Mouse (Mus musculus) testis, adult 2 months (tissue): Measurements from ENCODE around the gene Gstm3. TPM values are rescaled to one million over a fixed set of nuclear protein-coding genes. Genes with fewer than 3 reads are reported as not detected.
"Not testable (repeated sequence)": the region's sequence is repeated elsewhere in the genome, so short reads cannot be mapped to it uniquely, and the experiment has no call there.

Source experiments
- H3K27ac ChIP-seq: fragments of 200-500 bp; 2 replicates; pipeline ENCODE4 v1.5.1; 2012; ENCODE audit warnings: low read depth, low read length; ENCODE audit not compliant: control insufficient read depth, insufficient read depth
- H3K27me3 ChIP-seq: fragments of 200-500 bp; 2 replicates; pipeline ENCODE4 v1.6.1; 2012; ENCODE audit warnings: mild to moderate bottlenecking, low read length, moderate library complexity; ENCODE audit not compliant: control insufficient read depth, insufficient read depth
- H3K36me3 ChIP-seq: fragments of 200-500 bp; 2 replicates; pipeline ENCODE4 v1.6.1; 2012; ENCODE audit warnings: mild to moderate bottlenecking, low read length; ENCODE audit not compliant: control insufficient read depth, insufficient read depth
- H3K4me1 ChIP-seq: fragments of 200-500 bp; 2 replicates; pipeline ENCODE4 v1.6.1; 2012; ENCODE audit warnings: low read length; ENCODE audit not compliant: control insufficient read depth, insufficient read depth
- H3K4me3 ChIP-seq: fragments of 200-500 bp; 2 replicates; pipeline ENCODE4 v1.5.1; 2012; ENCODE audit warnings: low read depth, mild to moderate bottlenecking, low read length, moderate library complexity, mixed read lengths; ENCODE audit not compliant: control insufficient read depth
- CTCF ChIP-seq: fragments of 200-500 bp; IDR thresholded peaks from 2 replicates; pipeline ENCODE4 v1.5.1; 2012; ENCODE audit warnings: low read depth, mild to moderate bottlenecking, inconsistent platforms, low read length, moderate library complexity; ENCODE audit not compliant: control insufficient read depth, insufficient read depth, insufficient replicate concordance
- POLR2A ChIP-seq: fragments of 200-500 bp; IDR thresholded peaks from 2 replicates; pipeline ENCODE4 v1.6.1; 2012; ENCODE audit warnings: low read depth, mild to moderate bottlenecking, inconsistent platforms, low read length, moderate library complexity; ENCODE audit not compliant: control insufficient read depth
- polyA plus RNA-seq: library from polyadenylated mRNA; depleted of rRNA; stranded (reverse); fragments of >200 nt; gene quantifications from 2 replicates; pipeline ENCODE4 v1.2.3, GENCODE M21; 2012

Gene Gstm3
- polyA plus RNA-seq, 1 experiment = 0.19 TPM

DNA sequence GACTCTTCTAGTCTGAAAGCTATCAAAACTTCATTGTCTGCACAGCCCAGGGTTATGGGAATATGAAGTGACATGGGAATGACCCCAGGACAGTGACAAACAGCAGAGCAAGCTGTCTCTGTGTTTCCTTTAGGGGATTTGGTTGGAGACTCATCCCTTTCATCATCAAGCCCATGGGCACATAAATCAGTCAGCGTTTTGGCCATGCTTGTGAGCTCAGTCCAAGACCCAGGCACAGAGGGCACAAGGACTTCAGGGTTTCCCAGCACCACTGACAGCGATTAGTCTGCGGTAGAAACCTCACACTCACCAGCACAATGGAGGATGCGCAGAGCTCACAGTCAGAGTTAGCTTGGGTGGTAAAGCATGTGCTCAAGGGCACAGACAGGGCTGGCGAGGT lies 15.2 kb downstream of the Gstm3 start:
- H3K27ac ChIP-seq = peak overlapping the region; percentile 9; the same call in 1 of the 2 replicates
- TF ChIP-seq CTCF = no peak
- no peak for TF ChIP-seq POLR2A
- no peak overlapping the region for H3K4me3 ChIP-seq
- no peaks in the 10 kb centered on the region for H3K27me3 ChIP-seq
- no peaks in the 10 kb centered on the region for H3K36me3 ChIP-seq
- H3K4me1 ChIP-seq = no peaks in the 10 kb centered on the region; the same call in 1 of the 2 replicates

DNA sequence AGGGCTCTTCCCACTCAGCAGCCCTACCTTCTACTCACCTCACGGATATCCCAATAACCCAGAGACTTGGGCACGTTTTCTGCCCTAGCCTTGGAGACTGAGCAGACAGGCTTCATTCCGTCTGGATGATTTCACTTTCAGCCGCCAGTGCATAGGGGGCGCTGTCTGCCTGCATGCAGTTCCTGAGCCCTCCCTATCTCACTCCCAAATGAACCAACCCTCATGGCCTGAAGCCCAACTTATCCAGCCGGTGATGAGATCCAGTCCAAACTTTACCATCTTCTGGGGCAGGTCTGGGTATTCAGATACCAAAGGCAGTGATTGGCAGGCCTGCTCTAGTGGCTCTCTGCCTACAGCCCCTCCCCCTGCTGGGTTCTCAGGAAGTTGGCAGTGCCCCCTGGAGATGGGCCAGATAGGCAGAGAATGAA lies 15.7 kb downstream of the Gstm3 start:
- TF ChIP-seq CTCF = peak; percentile 79; the same call in 1 of the 2 replicates
- TF ChIP-seq POLR2A = no peak
- Histone ChIP-seq H3K27ac (peak overlapping the region; percentile 55; the same call in 1 of the 2 replicates), H3K4me1 (no peaks in the 10 kb centered on the region; the same call in 1 of the 2 replicates), H3K27me3 (no peaks in the 10 kb centered on the region), H3K4me3 (no peak overlapping the region), H3K36me3 (no peaks in the 10 kb centered on the region)

DNA sequence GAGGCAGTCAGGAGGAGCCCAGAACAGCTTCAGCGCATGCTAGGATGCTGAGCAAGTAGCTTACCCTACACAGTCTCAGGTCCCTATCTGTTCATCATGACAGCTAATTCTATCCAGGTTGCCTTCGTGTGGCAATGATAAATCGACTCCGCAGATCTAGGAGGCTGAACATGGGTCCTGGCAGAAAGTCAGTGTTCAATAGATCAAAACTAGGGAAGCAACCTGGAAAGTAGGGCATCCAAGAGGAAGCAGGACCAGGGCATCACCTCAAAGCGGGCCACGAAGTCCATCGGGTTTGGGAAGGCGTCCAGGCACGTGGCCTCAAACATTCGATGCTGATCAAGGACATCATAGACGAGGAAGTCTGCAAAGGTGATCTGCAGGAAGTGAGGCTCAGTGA lies 18.6 kb downstream of the Gstm3 start:
- peaks cover 3% of the 10 kb centered on the region for H3K4me1 ChIP-seq
- TF ChIP-seq POLR2A (no peak), CTCF (no peak)
- no peak overlapping the region for H3K4me3 ChIP-seq
- H3K27ac ChIP-seq = peak overlapping the region; percentile 37; the same call in 1 of the 2 replicates
- H3K36me3 ChIP-seq = no peaks in the 10 kb centered on the region
- no peaks in the 10 kb centered on the region for H3K27me3 ChIP-seq

DNA sequence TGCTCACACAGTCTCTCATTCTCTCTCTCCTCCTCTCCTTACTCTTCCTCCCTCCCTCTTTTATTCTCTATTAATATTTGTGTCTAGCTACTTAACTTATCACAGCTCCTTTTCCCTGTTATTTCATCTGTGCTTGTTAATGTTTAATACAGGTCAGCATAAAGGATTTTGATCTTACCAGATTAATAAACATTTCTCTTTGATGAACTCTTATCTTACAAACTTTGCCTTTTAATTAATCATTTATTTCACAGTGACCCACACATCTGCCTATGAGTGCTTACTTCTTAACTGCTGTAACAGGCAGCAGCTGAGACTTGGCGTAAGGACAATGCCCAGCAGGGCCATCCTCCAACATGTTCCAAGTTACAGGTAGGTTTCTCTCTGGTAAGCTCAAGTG lies 19.6 kb downstream of the Gstm3 start:
- H3K27ac ChIP-seq, H3K4me1 ChIP-seq, H3K27me3 ChIP-seq, H3K4me3 ChIP-seq, H3K36me3 ChIP-seq: not testable (repeated sequence)

DNA sequence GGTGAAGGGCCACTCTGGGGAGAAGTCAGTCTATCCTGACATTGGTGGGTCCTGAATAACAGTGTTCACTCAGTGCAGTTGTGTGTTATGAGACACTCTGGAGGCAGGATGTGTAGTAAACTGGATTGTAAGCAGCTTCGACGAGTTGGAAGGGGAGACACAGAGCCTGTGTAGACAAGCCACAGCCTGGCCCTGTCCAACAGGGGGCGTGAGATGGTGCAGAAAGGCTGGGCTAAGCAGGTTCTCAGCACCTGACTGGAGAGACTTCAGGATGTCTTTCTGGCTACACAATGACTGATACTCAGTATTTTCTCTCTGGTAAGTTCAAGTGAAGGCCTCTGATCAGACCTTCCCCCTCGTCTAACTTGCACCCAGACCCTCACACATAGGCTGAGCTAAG lies 23.4 kb downstream of the Gstm3 start:
- Histone ChIP-seq H3K27me3 (no peaks in the 10 kb centered on the region), H3K36me3 (no peaks in the 10 kb centered on the region), H3K4me3 (no peak overlapping the region), H3K27ac (peak overlapping the region; percentile 73), H3K4me1 (peaks cover 6% of the 10 kb centered on the region)
- TF ChIP-seq CTCF = no peak
- no peak for TF ChIP-seq POLR2A

DNA sequence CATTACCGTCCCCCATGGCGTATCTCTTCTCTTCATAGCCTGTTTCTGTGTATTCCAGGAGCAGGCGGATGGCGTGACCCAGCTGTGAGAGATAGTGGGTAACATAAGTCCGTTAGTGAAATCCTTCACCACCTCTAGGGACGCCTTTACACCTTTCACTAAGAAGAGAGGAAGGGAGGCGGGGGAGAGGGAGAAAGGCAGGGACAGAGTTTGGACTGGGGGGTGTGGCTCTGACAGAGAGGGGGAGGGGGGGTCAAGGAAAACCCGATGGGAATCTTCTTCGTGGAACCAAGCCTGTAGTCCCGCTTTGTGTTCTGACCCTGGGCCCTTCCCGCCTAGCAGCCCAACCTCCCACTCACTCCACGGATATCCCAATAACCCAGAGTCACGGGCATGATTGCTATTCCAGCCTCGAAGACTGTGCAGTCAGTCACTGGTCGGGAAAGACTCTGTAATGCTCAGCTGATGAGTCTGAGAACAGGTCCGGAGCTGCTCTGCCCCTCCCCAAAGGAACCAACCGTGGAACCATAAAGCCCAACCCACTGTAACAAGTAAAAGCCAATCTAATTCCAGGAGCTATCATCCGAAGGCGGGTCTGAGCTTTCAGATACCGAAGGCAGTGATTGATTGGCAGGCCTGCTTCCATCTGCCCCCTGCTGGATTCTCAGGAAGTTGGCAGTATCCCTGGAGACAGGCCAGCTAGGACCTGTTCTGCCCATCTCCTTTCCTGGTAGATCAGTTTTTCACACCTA lies 25.7 kb downstream of the Gstm3 start, which contains the start of gene Gstm6:
Gene Gstm6 (minus strand): TSS at position 511 of the 752 bp plus-strand sequence.
- TF ChIP-seq POLR2A (no peak), CTCF (peak; percentile 31; the same call in 1 of the 2 replicates)
- H3K36me3 ChIP-seq = no peaks in the 10 kb centered on the region
- H3K4me1 ChIP-seq = peaks cover 6% of the 10 kb centered on the region
- H3K27ac ChIP-seq = peak within 1 kb of the TSS; percentile 76
- no peaks in the 10 kb centered on the region for H3K27me3 ChIP-seq
- H3K4me3 ChIP-seq = peak within 1 kb of the TSS; percentile 50

DNA sequence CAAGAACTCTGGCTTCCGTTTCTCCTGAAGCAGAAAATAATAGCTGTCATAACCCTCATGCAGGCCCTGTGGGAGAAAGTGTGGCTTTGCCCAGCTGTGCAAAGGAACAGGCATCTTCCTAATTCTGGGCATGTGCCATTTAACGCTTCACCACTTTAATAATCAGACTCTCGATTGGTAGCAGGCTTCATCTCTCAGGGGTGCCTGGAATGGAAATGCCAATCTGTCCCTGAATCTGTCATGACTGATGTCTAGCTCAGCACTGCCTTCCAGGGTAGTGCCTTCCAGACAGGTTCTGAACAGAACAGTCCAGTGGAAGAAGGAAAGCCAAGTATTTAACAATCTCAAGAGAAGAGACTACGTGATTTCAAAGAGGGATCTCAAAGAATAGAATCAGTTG lies 27.8 kb downstream of the Gstm3 start:
- peak overlapping the region; percentile 74 for H3K27ac ChIP-seq
- no peak for TF ChIP-seq CTCF
- no peak for TF ChIP-seq POLR2A
- H3K36me3 ChIP-seq = no peaks in the 10 kb centered on the region
- peaks cover 6% of the 10 kb centered on the region for H3K4me1 ChIP-seq
- no peak overlapping the region for H3K4me3 ChIP-seq
- no peaks in the 10 kb centered on the region for H3K27me3 ChIP-seq
